Mouse (Mus musculus) hindbrain, embryonic 11.5 days (tissue): ENCODE data around the gene Osm. TPM values are rescaled to one million over a fixed set of nuclear protein-coding genes. Genes with fewer than 3 reads are reported as not detected.

Experiments
- ATAC-seq: fragments of 200-750 bp; cut with Nextera tagmentation; 2 replicates; pipeline ENCODE4 v1.8.0; 2017; ENCODE audit warnings: mild to moderate bottlenecking, moderate TSS enrichment, moderate library complexity; ENCODE audit not compliant: low FRiP score
- DNase-seq: peaks from one replicate; pipeline ENCODE4 v3.0.0-alpha.2; 2015; ENCODE audit warnings: low spot score
- H3K27ac ChIP-seq: fragments of 300-500 bp; sonication (generic); 2 replicates; pipeline ENCODE4 v1.5.1; 2014; ENCODE audit warnings: mild to moderate bottlenecking, low read depth, low read length
- H3K27me3 ChIP-seq: fragments of 300-500 bp; sonication (generic); 2 replicates; pipeline ENCODE4 v1.6.1; 2014; ENCODE audit warnings: mild to moderate bottlenecking, low read length, moderate library complexity, mixed read lengths; ENCODE audit not compliant: control insufficient read depth, insufficient read depth
- H3K36me3 ChIP-seq: fragments of 300-500 bp; sonication (generic); 2 replicates; pipeline ENCODE4 v1.6.1; 2014; ENCODE audit warnings: mild to moderate bottlenecking, low read length, moderate library complexity, mixed read lengths; ENCODE audit not compliant: control insufficient read depth, insufficient read depth
- H3K4me1 ChIP-seq: fragments of 300-500 bp; sonication (generic); replicated peaks from 2 replicates; pipeline ENCODE4 v1.6.1; 2014; ENCODE audit warnings: low read length, mixed read lengths; ENCODE audit not compliant: control insufficient read depth, insufficient read depth
- H3K4me2 ChIP-seq: fragments of 300-500 bp; sonication (generic); replicated peaks from 2 replicates; pipeline ENCODE4 v1.6.1; 2014; ENCODE audit warnings: mild to moderate bottlenecking, low read depth, low read length
- H3K4me3 ChIP-seq: fragments of 300-500 bp; sonication (generic); 2 replicates; pipeline ENCODE4 v1.5.1; 2014; ENCODE audit warnings: low read depth, low read length
- H3K9ac ChIP-seq: fragments of 300-500 bp; sonication (generic); 2 replicates; pipeline ENCODE4 v1.6.1; 2014; ENCODE audit warnings: low read depth, low read length
- H3K9me3 ChIP-seq: fragments of 300-500 bp; sonication (generic); 2 replicates; pipeline ENCODE4 v1.6.1; 2016; ENCODE audit warnings: low read length; ENCODE audit not compliant: control insufficient read depth
- WGBS: fragments of 180-500 bp; shearing (Covaris S2); extraction: QIAGEN DNeasy Blood & Tissue Kit; methylation state at CpG from one replicate; pipeline ENCODE4 v1.1.7; 2014; 5-methylcytosine and 5-hydroxymethylcytosine counted together
- polyA plus RNA-seq: library from polyadenylated mRNA; unstranded; fragments of >200 nt; fragmentation: Nextera tagmentation; extraction: Ambion mirVana; gene quantifications from 2 replicates; pipeline ENCODE4 v1.2.1, GENCODE M21; 2014

Gene Osm
- polyA plus RNA-seq, 1 experiment from 2014 or later = not detected

DNA sequence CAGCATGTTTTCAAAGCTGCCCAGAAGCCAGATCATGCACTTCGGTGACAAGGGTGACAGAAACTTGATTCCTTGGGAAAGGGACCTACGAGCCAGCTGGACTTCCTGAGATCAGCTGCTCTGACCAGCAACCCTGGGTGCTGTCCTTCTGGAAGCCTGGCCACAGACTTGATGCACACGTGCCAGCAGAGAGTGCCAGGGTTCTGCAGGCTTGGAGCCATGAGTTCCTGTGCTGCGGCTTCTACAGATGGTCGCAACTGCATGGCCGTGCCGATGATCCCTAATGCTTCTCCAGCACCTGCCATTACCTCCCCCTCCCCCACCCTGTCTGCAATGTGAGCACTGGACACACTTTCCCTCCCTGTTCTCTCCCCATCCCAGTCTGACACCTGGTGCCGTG, 7.8 kb upstream of the Osm start:
- Histone ChIP-seq H3K4me3 (no peak overlapping the region), H3K9me3 (no peaks in the 10 kb centered on the region), H3K27me3 (no peaks in the 10 kb centered on the region), H3K9ac (no peak overlapping the region), H3K27ac (no peak overlapping the region), H3K4me2 (no peak overlapping the region), H3K4me1 (no peaks in the 10 kb centered on the region), H3K36me3 (no peaks in the 10 kb centered on the region)
- DNase-seq = no peak
- WGBS = 62% methylated on average over 8 of the region's 8 CpGs
- ATAC-seq = no peak

DNA sequence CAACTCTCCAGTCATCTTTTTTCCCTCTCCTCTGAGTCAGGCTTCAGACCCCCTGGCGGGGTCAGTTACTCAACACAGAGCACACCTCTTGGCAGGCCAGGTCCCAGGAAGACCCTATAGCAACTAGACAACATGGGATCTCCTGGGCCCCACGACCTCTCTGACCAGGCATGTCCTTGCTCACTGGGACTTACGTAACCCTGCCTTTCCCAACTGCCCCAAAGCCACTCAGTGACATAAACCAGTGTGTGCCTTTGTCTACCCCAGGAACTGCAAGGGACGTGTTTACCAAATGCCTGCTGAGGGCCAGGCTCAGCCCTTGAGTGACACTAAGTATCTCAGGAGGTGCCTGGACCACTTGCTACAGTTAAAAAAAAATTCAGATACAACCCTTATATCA, 6.4 kb upstream of the Osm start:
- H3K4me1 ChIP-seq = no peaks in the 10 kb centered on the region
- no peak overlapping the region for H3K9ac ChIP-seq
- no peak overlapping the region for H3K4me3 ChIP-seq
- no peak overlapping the region for H3K4me2 ChIP-seq
- DNase-seq = no peak
- H3K27me3 ChIP-seq = no peaks in the 10 kb centered on the region
- H3K27ac ChIP-seq = no peak overlapping the region
- no peaks in the 10 kb centered on the region for H3K9me3 ChIP-seq
- 70% methylated on average over 4 of the region's 4 CpGs for WGBS
- no peak for ATAC-seq
- no peaks in the 10 kb centered on the region for H3K36me3 ChIP-seq

DNA sequence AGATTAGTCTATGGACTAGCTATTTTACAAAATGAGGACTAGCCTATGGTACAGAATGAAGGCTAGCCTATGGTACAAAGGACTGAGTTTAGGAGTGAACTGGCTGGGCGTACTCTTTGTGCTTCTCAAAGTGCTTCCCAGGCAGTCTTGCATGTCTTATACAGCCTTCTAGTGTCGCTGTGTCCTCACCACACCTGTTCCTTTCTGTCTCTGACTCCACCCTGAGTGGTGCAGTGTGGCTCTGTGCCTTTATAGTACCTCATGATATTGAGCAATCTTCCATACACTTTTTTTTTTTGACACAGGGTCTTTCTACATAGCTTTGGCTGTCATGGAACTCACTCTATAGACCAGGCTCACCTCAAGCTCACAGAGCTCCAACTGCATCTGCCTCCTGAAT, 4.8 kb upstream of the Osm start:
- Histone ChIP-seq H3K27me3 (no peaks in the 10 kb centered on the region), H3K4me2 (no peak overlapping the region), H3K9ac (no peak overlapping the region), H3K27ac (no peak overlapping the region), H3K4me3 (no peak overlapping the region), H3K9me3 (no peaks in the 10 kb centered on the region), H3K4me1 (no peaks in the 10 kb centered on the region), H3K36me3 (no peaks in the 10 kb centered on the region)
- ATAC-seq = no peak
- DNase-seq = no peak
- WGBS = 87% methylated on average over 2 of the region's 2 CpGs

DNA sequence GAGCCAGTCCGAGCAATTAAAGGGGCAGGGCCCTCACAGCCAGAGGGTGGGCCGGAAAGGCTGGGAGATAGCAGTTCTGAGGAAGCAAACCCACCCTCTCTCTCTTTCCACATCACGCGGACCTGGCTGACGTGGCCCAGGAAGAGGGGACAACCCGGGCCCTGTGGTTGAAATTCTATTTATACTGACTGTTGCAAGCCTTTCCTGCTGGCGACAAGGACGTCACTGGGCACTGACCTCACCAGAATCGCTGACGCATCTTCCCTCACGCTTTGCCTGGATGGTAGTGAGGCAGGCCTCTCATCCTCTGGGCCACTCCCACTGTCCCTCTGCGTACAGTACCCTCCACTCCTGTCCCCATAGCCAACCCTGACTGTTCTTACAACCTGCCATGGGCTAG, 3.6 kb upstream of the Osm start:
- Histone ChIP-seq H3K4me3 (no peak overlapping the region), H3K27ac (no peak overlapping the region), H3K4me2 (no peak overlapping the region), H3K9ac (no peak overlapping the region), H3K9me3 (no peaks in the 10 kb centered on the region), H3K4me1 (no peaks in the 10 kb centered on the region), H3K27me3 (no peaks in the 10 kb centered on the region), H3K36me3 (no peaks in the 10 kb centered on the region)
- 75% methylated on average over 12 of the region's 12 CpGs for WGBS
- DNase-seq = no peak
- ATAC-seq = no peak

DNA sequence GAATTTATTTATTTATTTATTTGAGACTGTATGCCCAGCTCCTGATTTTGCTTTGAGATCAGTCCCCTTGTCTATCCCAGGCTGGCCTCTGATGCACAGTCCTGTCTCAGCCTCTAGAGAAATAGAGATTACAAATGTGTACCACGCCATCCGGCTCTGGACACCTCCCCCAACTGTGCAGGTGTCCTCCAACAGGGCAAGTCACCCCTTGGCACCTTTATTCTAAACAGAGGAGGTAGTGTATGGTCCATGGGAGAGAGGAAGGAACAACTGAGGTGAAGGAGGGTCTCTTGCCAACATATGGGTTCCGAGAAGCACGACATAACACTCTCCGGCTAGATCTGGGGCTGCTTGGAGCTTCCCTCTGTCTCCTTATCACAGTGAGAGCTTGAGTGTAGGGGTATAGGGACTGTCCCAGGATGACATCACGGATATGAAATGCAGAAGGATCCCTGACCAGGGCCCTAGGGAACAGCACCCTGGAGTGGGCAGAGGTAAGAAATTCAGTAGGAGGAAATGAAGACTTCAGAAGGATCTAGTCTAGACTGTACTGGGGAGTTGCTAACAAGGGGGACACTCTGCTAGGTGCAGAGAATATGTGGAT, 1.1 kb upstream of the Osm start:
- Histone ChIP-seq H3K9ac (no peak overlapping the region), H3K9me3 (no peaks in the 10 kb centered on the region), H3K36me3 (no peaks in the 10 kb centered on the region), H3K4me2 (no peak overlapping the region), H3K27me3 (no peaks in the 10 kb centered on the region), H3K4me1 (no peaks in the 10 kb centered on the region), H3K4me3 (no peak overlapping the region), H3K27ac (no peak overlapping the region)
- DNase-seq (no peak), ATAC-seq (no peak)
- WGBS = 90% methylated on average over 6 of the region's 6 CpGs

DNA sequence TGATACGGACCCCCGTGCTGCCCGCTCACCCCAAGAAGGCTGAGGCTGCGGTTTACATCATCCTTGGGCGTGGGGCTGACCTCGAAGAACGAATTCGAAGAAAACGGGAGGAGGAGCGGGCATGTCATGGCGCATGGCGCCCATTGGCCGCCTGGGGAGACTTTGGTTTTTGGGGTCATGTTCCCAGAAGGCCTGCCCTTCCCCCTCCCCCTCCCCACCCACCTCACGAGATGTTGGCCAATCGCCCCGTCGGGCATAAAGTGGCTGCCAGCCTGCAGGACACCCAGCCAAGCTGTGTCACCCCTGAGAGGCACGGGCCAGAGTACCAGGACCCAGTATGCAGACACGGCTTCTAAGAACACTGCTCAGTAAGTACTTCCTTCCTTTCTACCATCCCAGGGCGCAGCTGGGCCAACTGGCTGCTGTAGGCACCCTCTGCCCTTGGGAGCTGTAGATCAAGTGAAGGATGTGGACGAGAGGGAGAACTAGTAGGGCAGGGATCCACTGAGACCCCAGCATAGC, 387 bp downstream of the Osm start:
- no peak overlapping the region for H3K9ac ChIP-seq
- no peaks in the 10 kb centered on the region for H3K4me1 ChIP-seq
- no peaks in the 10 kb centered on the region for H3K36me3 ChIP-seq
- no peak for DNase-seq
- H3K4me3 ChIP-seq = no peak overlapping the region
- H3K4me2 ChIP-seq = no peak overlapping the region
- no peak for ATAC-seq
- H3K9me3 ChIP-seq = no peaks in the 10 kb centered on the region
- H3K27me3 ChIP-seq = no peaks in the 10 kb centered on the region
- 94% methylated on average over 21 of the region's 21 CpGs for WGBS
- H3K27ac ChIP-seq = no peak overlapping the region

DNA sequence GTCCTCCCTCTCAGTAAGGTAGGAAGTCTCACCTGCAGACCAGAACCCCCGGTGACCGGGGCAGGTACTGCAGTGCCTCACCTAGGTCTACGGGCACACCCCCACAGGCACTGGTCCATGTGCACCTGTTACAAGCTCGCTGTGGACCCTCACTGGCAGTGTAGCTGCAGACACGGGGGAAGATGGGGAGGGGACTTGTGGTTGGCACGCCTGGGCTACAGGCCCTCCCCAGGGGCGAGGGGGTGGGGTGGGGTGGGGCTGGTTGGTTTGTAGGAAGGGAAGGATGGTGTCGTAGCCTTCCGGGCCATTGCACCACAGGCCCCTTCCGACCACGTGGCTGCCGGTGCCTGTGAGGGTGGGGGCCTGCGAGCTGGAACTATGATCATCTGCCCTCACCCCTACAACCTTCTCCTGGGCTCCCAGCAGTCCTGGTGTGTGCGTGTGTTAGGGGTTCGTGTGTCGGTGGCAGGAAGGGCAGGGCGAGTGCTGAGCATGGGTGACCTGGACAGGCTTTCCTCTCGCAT, 1.2 kb downstream of the Osm start:
- Histone ChIP-seq H3K9ac (no peak overlapping the region), H3K9me3 (no peaks in the 10 kb centered on the region), H3K27ac (no peak overlapping the region), H3K4me2 (no peak overlapping the region), H3K4me1 (no peaks in the 10 kb centered on the region), H3K4me3 (no peak overlapping the region), H3K36me3 (no peaks in the 10 kb centered on the region), H3K27me3 (no peaks in the 10 kb centered on the region)
- DNase-seq (no peak), ATAC-seq (no peak)
- 82% methylated on average over 17 of the region's 18 CpGs for WGBS

DNA sequence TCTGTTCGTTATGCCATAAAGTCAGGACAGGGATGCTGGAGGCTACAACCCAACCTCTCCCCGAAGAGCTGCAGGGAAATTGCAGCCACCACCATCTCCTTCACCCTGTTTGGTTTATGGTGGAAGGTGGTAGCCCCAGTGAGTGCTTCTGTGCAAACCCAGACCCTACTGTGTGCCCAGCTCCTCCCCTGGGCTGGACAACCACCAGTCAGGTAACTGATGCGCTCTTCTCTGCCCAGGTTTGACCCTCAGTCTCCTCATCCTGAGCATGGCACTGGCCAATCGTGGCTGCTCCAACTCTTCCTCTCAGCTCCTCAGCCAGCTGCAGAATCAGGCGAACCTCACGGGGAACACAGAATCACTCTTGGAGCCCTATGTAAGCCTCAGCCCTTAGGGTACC, 1.9 kb downstream of the Osm start:
- Histone ChIP-seq H3K4me2 (no peak overlapping the region), H3K4me1 (no peaks in the 10 kb centered on the region), H3K36me3 (no peaks in the 10 kb centered on the region), H3K4me3 (no peak overlapping the region), H3K9ac (no peak overlapping the region), H3K27ac (no peak overlapping the region), H3K27me3 (no peaks in the 10 kb centered on the region), H3K9me3 (no peaks in the 10 kb centered on the region)
- 87% methylated on average over 6 of the region's 6 CpGs for WGBS
- no peak for ATAC-seq
- DNase-seq = no peak

DNA sequence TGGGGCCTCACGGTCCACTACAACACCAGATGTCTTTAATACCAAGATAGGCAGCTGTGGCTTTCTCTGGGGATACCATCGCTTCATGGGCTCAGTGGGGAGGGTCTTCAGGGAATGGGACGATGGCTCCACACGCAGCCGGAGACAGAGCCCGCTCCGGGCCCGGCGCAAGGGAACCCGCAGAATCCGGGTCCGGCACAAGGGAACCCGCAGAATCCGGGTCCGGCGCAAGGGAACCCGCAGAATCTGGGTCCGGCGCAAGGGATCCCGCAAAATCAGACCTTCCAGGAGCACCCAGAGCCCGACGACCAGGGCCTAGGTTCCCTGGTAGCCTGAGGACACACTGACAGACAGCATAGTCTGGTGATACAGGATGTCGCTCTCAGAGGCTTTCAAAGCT, 3.5 kb downstream of the Osm start:
- DNase-seq (no peak), ATAC-seq (no peak)
- Histone ChIP-seq H3K9ac (no peak overlapping the region), H3K27me3 (no peaks in the 10 kb centered on the region), H3K27ac (no peak overlapping the region), H3K9me3 (no peaks in the 10 kb centered on the region), H3K36me3 (no peaks in the 10 kb centered on the region), H3K4me1 (no peaks in the 10 kb centered on the region), H3K4me3 (no peak overlapping the region), H3K4me2 (no peak overlapping the region)
- 90% methylated on average over 23 of the region's 23 CpGs for WGBS
